Mouse (Mus musculus) limb, embryonic 11.5 days (tissue): ENCODE measurements around the gene Cdh13. TPM values are rescaled to one million over a fixed set of nuclear protein-coding genes. Genes with fewer than 3 reads are reported as not detected.

Experiments
- ATAC-seq: fragments of 200-750 bp; cut with Nextera tagmentation; 2 replicates; pipeline ENCODE4 v1.8.0; 2017; ENCODE audit warnings: low read depth; ENCODE audit not compliant: insufficient number of reproducible peaks, low FRiP score, low TSS enrichment
- DNase-seq: peaks from one replicate; pipeline ENCODE4 v3.0.0-alpha.2; 2015; ENCODE audit warnings: low spot score
- H3K27ac ChIP-seq: fragments of 300-500 bp; sonication (generic); replicated peaks from 2 replicates; pipeline ENCODE4 v1.5.1; 2014; ENCODE audit warnings: low read depth, mild to moderate bottlenecking, low read length
- H3K27me3 ChIP-seq: fragments of 300-500 bp; sonication (generic); 2 replicates; pipeline ENCODE4 v1.6.1; 2014; ENCODE audit warnings: mild to moderate bottlenecking, low read length, mixed read lengths; ENCODE audit not compliant: control insufficient read depth, insufficient read depth
- H3K36me3 ChIP-seq: fragments of 300-500 bp; sonication (generic); 2 replicates; pipeline ENCODE4 v1.6.1; 2014; ENCODE audit warnings: mild to moderate bottlenecking, low read length, moderate library complexity, mixed read lengths; ENCODE audit not compliant: control insufficient read depth, insufficient read depth
- H3K4me1 ChIP-seq: fragments of 300-500 bp; sonication (generic); 2 replicates; pipeline ENCODE4 v1.6.1; 2014; ENCODE audit warnings: low read length, mixed read lengths; ENCODE audit not compliant: control insufficient read depth, insufficient read depth
- H3K4me2 ChIP-seq: fragments of 300-500 bp; sonication (generic); 2 replicates; pipeline ENCODE4 v1.6.1; 2014; ENCODE audit warnings: low read depth, mild to moderate bottlenecking, moderate library complexity; ENCODE audit not compliant: severe bottlenecking
- H3K4me3 ChIP-seq: fragments of 300-500 bp; sonication (generic); 2 replicates; pipeline ENCODE4 v1.5.1; 2014; ENCODE audit warnings: low read depth, low read length
- H3K9ac ChIP-seq: fragments of 300-500 bp; sonication (generic); 2 replicates; pipeline ENCODE4 v1.6.1; 2014; ENCODE audit warnings: mild to moderate bottlenecking, low read length
- H3K9me3 ChIP-seq: fragments of 300-500 bp; sonication (generic); 2 replicates; pipeline ENCODE4 v1.6.1; 2016; ENCODE audit warnings: low read length; ENCODE audit not compliant: control insufficient read depth
- WGBS: fragments of 180-500 bp; shearing (Covaris S2); extraction: QIAGEN DNeasy Blood & Tissue Kit; methylation state at CpG from one replicate; pipeline ENCODE4 v1.1.7; 2014; 5-methylcytosine and 5-hydroxymethylcytosine counted together
- polyA plus RNA-seq: library from polyadenylated mRNA; unstranded; fragments of >200 nt; fragmentation: Nextera tagmentation; extraction: Ambion mirVana; gene quantifications from 2 replicates; pipeline ENCODE4 v1.2.1, GENCODE M21; 2014

Cdh13 gene
- polyA plus RNA-seq, 1 experiment from 2014 or later, result 4.9 TPM

GRCm38 (mm10) chr8:118713596-118713995 lies 430.1 kb downstream of the Cdh13 start:
- Histone ChIP-seq H3K4me3 (no peak overlapping the region), H3K36me3 (no peaks in the 10 kb centered on the region), H3K4me2 (no peak overlapping the region), H3K4me1 (no peaks in the 10 kb centered on the region), H3K27ac (no peak overlapping the region), H3K27me3 (no peaks in the 10 kb centered on the region), H3K9me3 (no peaks in the 10 kb centered on the region; the same call in 1 of the 2 replicates), H3K9ac (no peak overlapping the region)
- WGBS, result 88% methylated on average over 3 of the region's 3 CpGs
- DNase-seq (no peak), ATAC-seq (no peak)

GRCm38 (mm10) chr8:118722896-118723295 lies 439.4 kb downstream of the Cdh13 start:
- no peaks in the 10 kb centered on the region for H3K4me1 ChIP-seq
- H3K27me3 ChIP-seq, result no peaks in the 10 kb centered on the region
- no peaks in the 10 kb centered on the region for H3K9me3 ChIP-seq
- no peaks in the 10 kb centered on the region for H3K36me3 ChIP-seq
- H3K9ac ChIP-seq, result no peak overlapping the region
- H3K27ac ChIP-seq, result no peak overlapping the region
- H3K4me2 ChIP-seq, result no peak overlapping the region
- 88% methylated on average over 3 of the region's 3 CpGs for WGBS
- no peak for DNase-seq
- no peak overlapping the region for H3K4me3 ChIP-seq
- ATAC-seq, result no peak

GRCm38 (mm10) chr8:118725651-118726050 lies 442.1 kb downstream of the Cdh13 start:
- Histone ChIP-seq H3K27ac (no peak overlapping the region), H3K36me3 (no peaks in the 10 kb centered on the region), H3K4me1 (no peaks in the 10 kb centered on the region), H3K27me3 (no peaks in the 10 kb centered on the region), H3K9ac (no peak overlapping the region), H3K4me2 (no peak overlapping the region), H3K9me3 (no peaks in the 10 kb centered on the region), H3K4me3 (no peak overlapping the region)
- ATAC-seq (no peak), DNase-seq (no peak)
- 98% methylated on average over 5 of the region's 5 CpGs for WGBS

DNA sequence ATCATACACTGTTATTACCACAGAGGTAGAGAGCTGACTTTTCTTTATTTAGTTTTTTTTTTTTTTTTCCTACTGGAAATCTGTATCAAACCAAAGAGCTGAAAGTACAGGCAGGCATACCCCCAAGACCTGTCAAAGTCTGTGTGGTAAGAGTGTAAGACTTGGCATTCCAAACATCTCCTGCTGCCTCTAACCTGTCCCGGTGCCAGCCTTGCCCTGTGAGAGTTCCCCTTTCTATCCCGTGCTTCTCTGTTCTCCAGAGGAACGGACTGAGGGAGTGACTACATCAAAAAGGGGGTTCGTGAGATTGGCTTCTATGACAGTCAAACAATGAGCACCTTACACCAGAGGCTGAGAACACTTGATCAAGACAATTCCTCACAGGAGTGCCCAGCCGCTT lies 458.2 kb downstream of the Cdh13 start:
- no peak overlapping the region for H3K27ac ChIP-seq
- no peaks in the 10 kb centered on the region for H3K4me1 ChIP-seq
- DNase-seq, result no peak
- no peaks in the 10 kb centered on the region for H3K36me3 ChIP-seq
- WGBS, result 87% methylated on average over 5 of the region's 5 CpGs
- no peaks in the 10 kb centered on the region for H3K27me3 ChIP-seq
- no peak for ATAC-seq
- no peak overlapping the region for H3K9ac ChIP-seq
- H3K4me2 ChIP-seq, result no peak overlapping the region
- H3K4me3 ChIP-seq, result no peak overlapping the region
- no peaks in the 10 kb centered on the region for H3K9me3 ChIP-seq

DNA sequence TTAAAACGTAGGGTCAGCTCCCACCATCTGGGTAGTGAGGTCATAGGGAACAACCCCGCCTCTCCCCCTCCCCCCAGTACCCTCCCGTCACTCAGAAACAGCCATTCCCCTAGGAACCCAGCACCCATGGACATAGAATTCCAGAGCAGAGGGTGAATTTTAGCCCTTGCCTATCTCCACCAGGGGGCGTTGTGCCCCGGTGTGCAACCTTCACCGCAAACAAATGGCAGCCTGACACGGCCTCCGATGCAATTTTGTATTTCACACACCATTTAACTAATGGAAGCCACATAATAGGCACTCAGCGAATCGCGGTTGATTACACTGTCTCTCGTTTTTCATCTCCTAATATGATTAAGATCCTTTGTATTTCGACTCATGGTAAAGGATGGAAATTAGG lies 461.5 kb downstream of the Cdh13 start:
- H3K27ac ChIP-seq, result no peak overlapping the region
- no peaks in the 10 kb centered on the region for H3K9me3 ChIP-seq
- DNase-seq (no peak), ATAC-seq (no peak)
- H3K9ac ChIP-seq, result no peak overlapping the region
- H3K27me3 ChIP-seq, result no peaks in the 10 kb centered on the region
- no peak overlapping the region for H3K4me2 ChIP-seq
- no peaks in the 10 kb centered on the region for H3K36me3 ChIP-seq
- WGBS, result 90% methylated on average over 13 of the region's 13 CpGs
- no peaks in the 10 kb centered on the region for H3K4me1 ChIP-seq
- no peak overlapping the region for H3K4me3 ChIP-seq

DNA sequence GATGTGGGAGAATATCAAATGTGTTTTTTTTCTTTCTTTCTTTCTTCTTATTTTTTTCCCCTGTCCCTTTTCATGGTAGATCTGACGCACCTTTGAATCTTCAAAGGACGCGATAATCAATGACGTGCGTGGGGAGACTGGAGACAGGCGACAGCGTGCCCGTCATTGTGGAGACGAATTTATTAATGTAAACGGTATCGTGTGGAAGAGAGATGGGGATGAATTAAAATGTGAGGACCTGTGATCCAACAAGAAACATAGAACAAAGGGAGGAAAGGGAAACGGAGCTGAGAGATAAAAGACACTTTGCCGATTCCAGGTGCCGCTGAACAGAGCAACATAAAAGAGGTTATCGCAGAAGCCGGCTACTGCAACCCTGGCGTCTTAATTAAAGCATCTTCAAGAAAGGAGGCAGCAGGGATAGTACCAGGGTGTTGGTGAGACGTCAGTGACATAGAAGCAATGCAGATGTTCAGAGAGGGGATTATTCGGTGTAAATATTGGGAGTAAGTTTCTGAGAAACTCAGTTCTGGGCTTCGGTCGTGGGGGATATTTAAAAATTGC lies 464.6 kb downstream of the Cdh13 start:
- Histone ChIP-seq H3K4me1 (no peaks in the 10 kb centered on the region), H3K27ac (no peak overlapping the region), H3K4me3 (no peak overlapping the region), H3K9me3 (no peaks in the 10 kb centered on the region), H3K27me3 (no peaks in the 10 kb centered on the region), H3K9ac (no peak overlapping the region), H3K36me3 (no peaks in the 10 kb centered on the region), H3K4me2 (no peak overlapping the region)
- no peak for ATAC-seq
- no peak for DNase-seq
- WGBS, result 87% methylated on average over 21 of the region's 21 CpGs

GRCm38 (mm10) chr8:118749191-118749590 lies 465.7 kb downstream of the Cdh13 start:
- Histone ChIP-seq H3K4me1 (no peaks in the 10 kb centered on the region), H3K4me3 (no peak overlapping the region), H3K27ac (no peak overlapping the region), H3K36me3 (no peaks in the 10 kb centered on the region), H3K9me3 (no peaks in the 10 kb centered on the region), H3K4me2 (no peak overlapping the region), H3K27me3 (no peaks in the 10 kb centered on the region), H3K9ac (no peak overlapping the region)
- 95% methylated on average over 3 of the region's 3 CpGs for whole genome bisulfite sequencing
- ATAC-seq (no peak), DNase-seq (no peak)

GRCm38 (mm10) chr8:118749786-118750185 lies 466.3 kb downstream of the Cdh13 start:
- ATAC-seq, result no peak
- no peak overlapping the region for H3K4me3 ChIP-seq
- 87% methylated on average over 11 of the region's 11 CpGs for WGBS
- H3K27me3 ChIP-seq, result no peaks in the 10 kb centered on the region
- H3K27ac ChIP-seq, result no peak overlapping the region
- H3K4me2 ChIP-seq, result no peak overlapping the region
- no peaks in the 10 kb centered on the region for H3K36me3 ChIP-seq
- H3K9me3 ChIP-seq, result no peaks in the 10 kb centered on the region
- no peak for DNase-seq
- no peak overlapping the region for H3K9ac ChIP-seq
- no peaks in the 10 kb centered on the region for H3K4me1 ChIP-seq

DNA sequence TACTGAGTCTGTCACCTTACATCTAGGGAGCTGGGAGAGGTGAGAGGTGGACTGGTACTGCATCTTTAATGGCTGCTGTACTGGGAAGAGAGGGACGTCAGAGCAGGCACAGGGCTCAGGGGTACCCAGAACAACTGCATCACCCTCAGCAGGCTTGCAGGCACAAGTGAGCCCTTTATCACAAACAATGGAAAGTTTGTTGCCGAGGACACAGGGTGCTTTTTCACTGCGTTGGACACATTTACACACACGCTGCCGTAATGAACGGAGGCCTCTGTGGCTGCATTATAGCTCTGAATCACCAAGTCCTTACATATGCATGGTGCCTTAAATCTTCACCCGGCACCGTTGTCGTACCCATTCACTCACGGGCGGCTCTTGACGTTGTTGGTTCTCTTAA lies 470.2 kb downstream of the Cdh13 start:
- DNase-seq (no peak), ATAC-seq (no peak)
- Histone ChIP-seq H3K27me3 (no peaks in the 10 kb centered on the region), H3K9me3 (no peaks in the 10 kb centered on the region), H3K4me3 (no peak overlapping the region), H3K36me3 (no peaks in the 10 kb centered on the region), H3K27ac (no peak overlapping the region), H3K4me1 (no peaks in the 10 kb centered on the region), H3K9ac (no peak overlapping the region), H3K4me2 (no peak overlapping the region)
- WGBS, result 84% methylated on average over 12 of the region's 12 CpGs
